Mouse (Mus musculus): ENCODE data around the gene Polr3c. TPM values are rescaled to one million over a fixed set of nuclear protein-coding genes. Genes with fewer than 3 reads are reported as not detected.
"Not testable (repeated sequence)": the region's sequence is repeated elsewhere in the genome, so short reads cannot be mapped to it uniquely, and the experiment has no call there.

The Polr3c gene
- polyA plus RNA-seq, 1 experiment from 2014 or later = 43.7 TPM

DNA sequence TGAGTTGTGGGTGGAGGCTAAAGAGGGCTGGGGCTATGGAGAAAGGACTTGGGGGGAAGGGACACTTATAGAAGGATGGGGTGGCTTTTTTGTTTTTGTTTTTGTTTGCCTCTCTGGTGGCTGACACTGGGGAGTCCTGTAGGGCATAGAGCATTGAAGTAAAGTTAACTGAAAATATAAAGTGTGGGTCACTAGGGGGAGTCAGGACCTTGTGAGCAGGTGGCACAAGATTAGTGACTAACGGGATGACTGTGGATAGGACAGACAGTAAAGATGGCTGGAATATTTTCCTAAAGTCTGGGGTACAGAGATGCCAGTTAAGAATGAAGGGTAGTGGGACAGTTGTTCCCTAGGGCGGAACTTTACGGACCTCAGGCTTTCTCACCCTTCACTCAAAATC lies 37.1 kb downstream of the Polr3c start:
- no peak overlapping the region for H3K4me2 ChIP-seq (ENCODE audit: low read depth)
- no peaks in the 10 kb centered on the region for H3K9me3 ChIP-seq (ENCODE audit: control insufficient read depth, low read length)
- H3K4me3 ChIP-seq (ENCODE audit: low read depth, low read length) = no peak overlapping the region
- DNase-seq (ENCODE audit: low spot score) (no peak), ATAC-seq (ENCODE audit: insufficient read depth, low FRiP score, low TSS enrichment) (no peak)
- no peak overlapping the region for H3K27ac ChIP-seq (ENCODE audit: low read depth, low read length)
- H3K27me3 ChIP-seq (ENCODE audit: control insufficient read depth, insufficient read depth, low read length) = no peaks in the 10 kb centered on the region
- no peak overlapping the region for H3K9ac ChIP-seq (ENCODE audit: low read length)
- H3K4me1 ChIP-seq (ENCODE audit: control insufficient read depth, insufficient read depth, low read length) = no peaks in the 10 kb centered on the region
- no peaks in the 10 kb centered on the region for H3K36me3 ChIP-seq (ENCODE audit: control insufficient read depth, insufficient read depth, low read length)
- 47% methylated on average over 3 of the region's 3 CpGs for WGBS

DNA sequence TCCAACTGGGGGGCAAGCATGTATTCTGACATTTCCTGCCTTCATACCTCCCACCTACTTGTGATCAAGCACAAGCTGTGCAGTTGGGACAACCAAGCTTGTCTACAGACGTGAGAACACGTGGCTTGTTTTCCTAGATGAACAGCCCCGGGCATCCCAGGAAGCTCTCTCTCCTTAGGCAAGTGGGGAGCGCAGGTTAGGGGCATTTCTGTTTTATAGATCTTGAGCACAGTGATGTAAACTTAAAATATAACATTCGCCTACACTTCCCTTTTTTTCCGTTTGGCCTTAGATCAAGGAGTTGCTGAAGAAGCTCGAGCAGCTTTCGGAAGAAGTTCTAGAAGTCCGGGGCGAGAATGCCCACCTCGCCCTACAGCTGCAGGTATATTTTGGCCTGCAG lies 38.6 kb downstream of the Polr3c start:
- ATAC-seq (ENCODE audit: insufficient read depth, low FRiP score, low TSS enrichment) = no peak
- Histone ChIP-seq H3K36me3 (ENCODE audit: control insufficient read depth, insufficient read depth, low read length) (no peaks in the 10 kb centered on the region), H3K9me3 (ENCODE audit: control insufficient read depth, low read length) (no peaks in the 10 kb centered on the region), H3K4me2 (ENCODE audit: low read depth) (no peak overlapping the region), H3K27ac (ENCODE audit: low read depth, low read length) (no peak overlapping the region), H3K27me3 (ENCODE audit: control insufficient read depth, insufficient read depth, low read length) (peaks cover 5% of the 10 kb centered on the region; the same call in 1 of the 2 replicates), H3K4me3 (ENCODE audit: low read depth, low read length) (no peak overlapping the region), H3K9ac (ENCODE audit: low read length) (no peak overlapping the region), H3K4me1 (ENCODE audit: control insufficient read depth, insufficient read depth, low read length) (no peaks in the 10 kb centered on the region)
- 83% methylated on average over 11 of the region's 11 CpGs for WGBS
- DNase-seq (ENCODE audit: low spot score) = no peak

DNA sequence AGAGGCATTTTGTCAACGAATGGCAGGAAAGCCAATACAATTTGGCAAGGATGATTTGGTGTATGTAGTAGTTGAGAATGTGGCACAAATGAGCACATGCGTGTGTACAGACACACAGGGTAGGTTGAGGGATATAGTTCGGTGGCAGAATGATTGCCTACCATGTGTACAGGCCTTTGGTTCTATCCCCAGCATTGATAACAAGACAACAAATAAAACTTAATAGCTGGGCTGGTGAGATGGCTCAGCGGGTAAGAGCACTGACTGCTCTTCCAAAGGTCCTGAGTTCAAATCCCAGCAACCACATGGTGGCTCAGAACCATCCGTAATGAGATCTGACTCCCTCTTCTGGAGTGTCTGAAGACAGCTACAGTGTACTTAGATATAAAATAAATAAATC lies 41.4 kb downstream of the Polr3c start:
- H3K4me3 ChIP-seq (ENCODE audit: low read depth, low read length); H3K27me3 ChIP-seq (ENCODE audit: control insufficient read depth, insufficient read depth, low read length); H3K4me2 ChIP-seq (ENCODE audit: low read depth); H3K4me1 ChIP-seq (ENCODE audit: control insufficient read depth, insufficient read depth, low read length); H3K9me3 ChIP-seq (ENCODE audit: control insufficient read depth, low read length); ATAC-seq (ENCODE audit: insufficient read depth, low FRiP score, low TSS enrichment); H3K36me3 ChIP-seq (ENCODE audit: control insufficient read depth, insufficient read depth, low read length); DNase-seq (ENCODE audit: low spot score); H3K27ac ChIP-seq (ENCODE audit: low read depth, low read length); H3K9ac ChIP-seq (ENCODE audit: low read length): not testable (repeated sequence)
- 93% methylated on average over 5 of the region's 5 CpGs for WGBS

DNA sequence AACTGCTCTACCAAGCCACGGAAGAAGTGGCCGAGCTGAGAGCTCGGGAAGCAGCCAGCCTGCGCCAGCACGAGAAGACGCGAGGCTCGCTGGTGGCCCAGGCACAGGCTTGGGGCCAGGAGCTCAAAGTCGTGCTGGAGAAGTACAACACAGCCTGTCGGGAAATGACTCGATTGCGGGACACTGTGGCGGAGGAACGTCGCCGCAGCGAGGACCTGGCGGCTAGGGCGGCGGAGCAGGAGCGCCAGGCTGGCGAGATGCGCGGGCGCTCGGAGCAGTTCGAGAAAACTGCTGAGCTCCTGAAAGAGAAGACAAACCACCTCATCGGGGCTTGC lies 42.6 kb downstream of the Polr3c start:
- Histone ChIP-seq H3K36me3 (ENCODE audit: control insufficient read depth, insufficient read depth, low read length) (no peaks in the 10 kb centered on the region), H3K27ac (ENCODE audit: low read depth, low read length) (no peak overlapping the region), H3K9ac (ENCODE audit: low read length) (peak overlapping the region; percentile 28; the same call in 1 of the 2 replicates), H3K4me2 (ENCODE audit: low read depth) (peak overlapping the region; percentile 22), H3K4me1 (ENCODE audit: control insufficient read depth, insufficient read depth, low read length) (no peaks in the 10 kb centered on the region), H3K9me3 (ENCODE audit: control insufficient read depth, low read length) (no peaks in the 10 kb centered on the region), H3K27me3 (ENCODE audit: control insufficient read depth, insufficient read depth, low read length) (peaks cover 5% of the 10 kb centered on the region; the same call in 1 of the 2 replicates), H3K4me3 (ENCODE audit: low read depth, low read length) (peak overlapping the region; percentile 19; the same call in 1 of the 2 replicates)
- ATAC-seq (ENCODE audit: insufficient read depth, low FRiP score, low TSS enrichment) = no peak
- no peak for DNase-seq (ENCODE audit: low spot score)
- 36% methylated on average over 28 of the region's 28 CpGs for WGBS

DNA sequence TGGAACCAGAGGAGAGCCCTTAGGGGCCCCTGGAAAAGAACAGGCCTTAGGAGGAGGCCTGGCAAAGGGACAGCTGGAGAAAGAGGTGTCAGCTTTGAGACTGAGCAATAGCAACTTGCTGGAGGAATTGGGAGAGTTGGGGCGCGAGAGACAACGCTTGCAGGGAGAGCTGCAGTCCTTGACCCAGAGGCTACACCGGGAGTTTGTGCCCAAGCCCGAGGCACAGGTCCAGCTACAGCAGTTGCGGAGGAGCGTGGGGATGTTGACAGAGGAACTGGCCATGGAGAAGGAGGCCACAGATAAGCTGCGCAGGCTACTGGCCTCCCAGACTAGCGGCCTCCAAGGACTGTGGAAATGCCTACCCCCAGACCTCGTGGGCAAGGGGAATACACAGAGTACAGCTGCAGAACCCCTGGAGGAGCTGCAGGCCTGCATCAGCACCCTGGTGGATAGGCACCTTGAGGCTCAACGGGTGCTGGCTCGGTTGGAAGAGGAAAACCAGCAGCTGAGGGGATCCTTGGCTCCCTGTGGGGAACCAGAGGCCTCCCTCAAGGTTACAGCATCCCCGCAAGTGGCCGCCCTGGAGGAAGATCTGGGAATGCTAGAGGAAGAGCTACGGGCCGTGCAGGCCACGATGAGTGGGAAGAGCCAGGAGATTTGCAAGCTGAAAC lies 43.1 kb downstream of the Polr3c start:
- H3K27me3 ChIP-seq (ENCODE audit: control insufficient read depth, insufficient read depth, low read length) = peaks cover 5% of the 10 kb centered on the region; the same call in 1 of the 2 replicates
- no peak overlapping the region for H3K27ac ChIP-seq (ENCODE audit: low read depth, low read length)
- no peaks in the 10 kb centered on the region for H3K9me3 ChIP-seq (ENCODE audit: control insufficient read depth, low read length)
- no peaks in the 10 kb centered on the region for H3K36me3 ChIP-seq (ENCODE audit: control insufficient read depth, insufficient read depth, low read length)
- peak overlapping the region; percentile 22 for H3K4me2 ChIP-seq (ENCODE audit: low read depth)
- no peaks in the 10 kb centered on the region for H3K4me1 ChIP-seq (ENCODE audit: control insufficient read depth, insufficient read depth, low read length)
- DNase-seq (ENCODE audit: low spot score) = no peak
- H3K4me3 ChIP-seq (ENCODE audit: low read depth, low read length) = no peak overlapping the region
- ATAC-seq (ENCODE audit: insufficient read depth, low FRiP score, low TSS enrichment) = no peak
- peak overlapping the region; percentile 28; the same call in 1 of the 2 replicates for H3K9ac ChIP-seq (ENCODE audit: low read length)
- 53% methylated on average over 17 of the region's 17 CpGs for WGBS

DNA sequence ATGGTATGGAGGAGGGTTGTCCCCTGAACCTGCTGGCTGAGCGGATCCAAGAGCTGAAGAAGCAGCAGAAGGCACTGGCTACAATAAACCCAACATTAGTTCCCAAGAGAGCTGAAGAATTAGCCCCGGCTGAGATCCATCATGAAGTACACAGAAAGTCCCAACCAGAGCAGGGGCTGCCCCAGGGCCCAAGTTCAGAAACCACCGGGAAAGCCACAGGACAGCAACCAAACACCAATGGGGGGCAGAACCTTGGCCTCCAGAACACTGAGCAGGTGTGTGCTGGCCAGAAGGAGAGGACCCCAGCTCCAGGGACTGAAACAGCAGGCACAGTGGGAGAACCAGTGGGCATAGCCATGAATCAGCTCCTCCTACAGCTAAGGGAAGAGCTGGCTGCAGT lies 43.9 kb downstream of the Polr3c start:
- Histone ChIP-seq H3K9me3 (ENCODE audit: control insufficient read depth, low read length) (no peaks in the 10 kb centered on the region), H3K27me3 (ENCODE audit: control insufficient read depth, insufficient read depth, low read length) (peaks cover 5% of the 10 kb centered on the region; the same call in 1 of the 2 replicates), H3K4me3 (ENCODE audit: low read depth, low read length) (no peak overlapping the region), H3K4me1 (ENCODE audit: control insufficient read depth, insufficient read depth, low read length) (no peaks in the 10 kb centered on the region), H3K36me3 (ENCODE audit: control insufficient read depth, insufficient read depth, low read length) (no peaks in the 10 kb centered on the region), H3K27ac (ENCODE audit: low read depth, low read length) (no peak overlapping the region), H3K4me2 (ENCODE audit: low read depth) (no peak overlapping the region), H3K9ac (ENCODE audit: low read length) (no peak overlapping the region)
- WGBS = 88% methylated on average over 3 of the region's 3 CpGs
- DNase-seq (ENCODE audit: low spot score) = no peak
- ATAC-seq (ENCODE audit: insufficient read depth, low FRiP score, low TSS enrichment) = no peak

DNA sequence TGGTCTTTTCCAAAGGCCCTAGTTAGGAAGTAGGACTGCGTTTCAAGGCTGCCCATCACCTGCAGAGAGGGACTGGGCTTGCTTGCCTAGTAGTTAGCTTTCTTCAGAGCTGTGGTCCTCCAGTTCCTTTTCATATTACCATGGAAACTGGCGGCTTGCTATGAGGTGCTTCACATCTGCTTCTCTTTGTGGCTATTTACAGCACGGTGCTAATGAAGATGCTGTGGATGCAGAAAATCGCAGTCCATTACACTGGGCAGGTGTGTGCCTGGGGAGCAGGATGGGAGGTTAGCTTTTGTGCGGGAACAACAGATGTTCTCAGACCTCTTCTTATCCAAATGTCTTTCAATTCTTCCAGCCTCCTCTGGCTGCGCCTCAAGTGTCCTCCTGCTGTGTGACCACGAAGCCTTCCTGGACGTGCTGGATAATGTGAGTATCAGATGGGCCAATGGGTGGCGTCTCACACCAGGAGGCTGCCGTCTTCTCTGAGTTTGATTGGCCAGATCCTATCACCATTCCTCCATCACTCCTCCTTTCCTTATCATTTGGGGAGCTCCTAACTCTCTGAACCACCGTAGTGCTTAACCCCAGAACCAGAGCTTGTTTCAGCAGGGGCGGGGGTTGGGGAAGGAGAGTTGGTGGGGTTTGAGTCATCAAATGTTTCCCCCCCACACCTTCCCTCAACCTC lies 47.0 kb downstream of the Polr3c start:
- H3K9me3 ChIP-seq (ENCODE audit: control insufficient read depth, low read length) = no peaks in the 10 kb centered on the region
- DNase-seq (ENCODE audit: low spot score) (no peak), ATAC-seq (ENCODE audit: insufficient read depth, low FRiP score, low TSS enrichment) (no peak)
- no peak overlapping the region for H3K27ac ChIP-seq (ENCODE audit: low read depth, low read length)
- peaks cover 5% of the 10 kb centered on the region; the same call in 1 of the 2 replicates for H3K27me3 ChIP-seq (ENCODE audit: control insufficient read depth, insufficient read depth, low read length)
- H3K9ac ChIP-seq (ENCODE audit: low read length) = no peak overlapping the region
- no peaks in the 10 kb centered on the region for H3K36me3 ChIP-seq (ENCODE audit: control insufficient read depth, insufficient read depth, low read length)
- WGBS = 17% methylated on average over 12 of the region's 12 CpGs
- no peak overlapping the region for H3K4me2 ChIP-seq (ENCODE audit: low read depth)
- H3K4me1 ChIP-seq (ENCODE audit: control insufficient read depth, insufficient read depth, low read length) = no peaks in the 10 kb centered on the region
- no peak overlapping the region for H3K4me3 ChIP-seq (ENCODE audit: low read depth, low read length)

DNA sequence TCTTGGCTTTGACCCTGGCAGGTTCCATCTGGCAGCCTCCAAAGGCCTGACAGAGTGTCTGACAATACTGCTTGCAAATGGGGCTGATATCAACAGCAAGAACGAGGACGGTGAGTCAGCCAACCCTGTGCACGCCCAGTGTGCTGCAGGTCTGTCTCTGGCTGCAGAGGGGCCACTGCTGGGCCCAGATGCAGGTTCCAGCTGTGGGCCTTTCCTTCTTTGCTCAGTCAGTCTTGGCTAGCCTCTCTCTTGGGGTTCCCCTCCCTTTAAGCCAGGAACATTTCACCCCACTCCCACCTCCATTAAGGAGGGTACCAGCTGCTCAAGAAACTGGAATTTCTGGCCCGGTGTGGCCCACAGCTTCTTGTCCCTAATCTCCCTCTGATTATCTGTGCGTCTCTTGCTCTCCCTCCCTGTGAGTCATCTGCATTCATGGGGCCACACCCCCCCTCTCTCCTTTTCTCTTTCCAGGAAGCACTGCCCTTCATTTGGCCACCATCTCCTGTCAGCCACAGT lies 48.2 kb downstream of the Polr3c start:
- Histone ChIP-seq H3K4me3 (ENCODE audit: low read depth, low read length) (no peak overlapping the region), H3K36me3 (ENCODE audit: control insufficient read depth, insufficient read depth, low read length) (no peaks in the 10 kb centered on the region), H3K27ac (ENCODE audit: low read depth, low read length) (no peak overlapping the region), H3K9ac (ENCODE audit: low read length) (no peak overlapping the region), H3K4me1 (ENCODE audit: control insufficient read depth, insufficient read depth, low read length) (no peaks in the 10 kb centered on the region), H3K27me3 (ENCODE audit: control insufficient read depth, insufficient read depth, low read length) (peaks cover 2% of the 10 kb centered on the region; the same call in 1 of the 2 replicates), H3K4me2 (ENCODE audit: low read depth) (no peak overlapping the region), H3K9me3 (ENCODE audit: control insufficient read depth, low read length) (no peaks in the 10 kb centered on the region)
- DNase-seq (ENCODE audit: low spot score) = no peak
- no peak for ATAC-seq (ENCODE audit: insufficient read depth, low FRiP score, low TSS enrichment)
- 35% methylated on average over 5 of the region's 5 CpGs for WGBS

DNA sequence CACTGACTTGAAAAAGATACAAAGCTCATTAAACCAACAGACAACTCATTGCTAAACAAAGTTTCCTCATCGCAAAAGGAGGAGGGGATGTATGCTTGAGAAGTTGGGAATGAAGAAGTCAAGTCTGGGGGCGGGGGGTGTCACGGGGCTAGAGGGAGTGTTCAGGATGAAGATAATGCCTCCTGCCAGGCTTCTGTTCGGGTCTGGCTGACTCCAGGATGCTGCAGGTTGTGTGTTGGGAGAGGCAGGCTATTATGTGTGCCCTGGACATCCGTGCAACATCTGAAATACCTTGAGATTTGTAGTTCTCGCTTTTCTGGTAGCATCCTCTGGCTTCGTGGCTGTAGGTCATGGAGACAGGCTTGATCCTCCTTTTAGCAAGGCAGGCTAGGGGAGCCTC lies 49.0 kb downstream of the Polr3c start:
- H3K27ac ChIP-seq (ENCODE audit: low read depth, low read length) = no peak overlapping the region
- H3K9ac ChIP-seq (ENCODE audit: low read length) = no peak overlapping the region
- H3K9me3 ChIP-seq (ENCODE audit: control insufficient read depth, low read length) = no peaks in the 10 kb centered on the region
- H3K4me3 ChIP-seq (ENCODE audit: low read depth, low read length) = no peak overlapping the region
- H3K4me2 ChIP-seq (ENCODE audit: low read depth) = no peak overlapping the region
- no peaks in the 10 kb centered on the region for H3K36me3 ChIP-seq (ENCODE audit: control insufficient read depth, insufficient read depth, low read length)
- 78% methylated on average over 7 of the region's 7 CpGs for WGBS
- ATAC-seq (ENCODE audit: insufficient read depth, low FRiP score, low TSS enrichment) (no peak), DNase-seq (ENCODE audit: low spot score) (no peak)
- H3K4me1 ChIP-seq (ENCODE audit: control insufficient read depth, insufficient read depth, low read length) = no peaks in the 10 kb centered on the region
- H3K27me3 ChIP-seq (ENCODE audit: control insufficient read depth, insufficient read depth, low read length) = no peaks in the 10 kb centered on the region
